Mouse (Mus musculus): Measurements from ENCODE around the gene Gm8127.
"Not testable (repeated sequence)": the region's sequence is repeated elsewhere in the genome, so short reads cannot be mapped to it uniquely, and the experiment has no call there.

- TF ChIP-seq CTCF (IDR thresholded peaks at IDR 0.05; ENCODE audit: low read depth, low read length); GATA1 (IDR thresholded peaks at IDR 0.05; ENCODE audit: borderline replicate concordance, low read length); POLR2AphosphoS5 (IDR thresholded peaks at IDR 0.05; ENCODE audit: insufficient replicate concordance, low read depth, low read length): not testable (repeated sequence)
These were observed 44.0 kb upstream of the Gm8127 start for GRCm38 (mm10) chr14:43337646-43338045.
